Comparison of ENCODE assay signal across 8 mouse cellular contexts in genomic region chr11:98748506-98749416, GRCm38 (mm10). TPM values are rescaled to one million over a fixed set of nuclear protein-coding genes. Genes with fewer than 3 reads are reported as not detected.
A peak's percentile ranks its signal among the peaks of the same experiment; 100 is the strongest.
DNase-seq lines count a peak whose midpoint lies in the region; ATAC-seq and TF ChIP-seq lines count a peak whose summit lies in the region.

No protein-coding gene starts in this region.

- H3K27me3 ChIP-seq in forebrain, embryonic 12.5 days: no peaks in the 10 kb centered on the region
- no peaks in the 10 kb centered on the region for H3K27me3 ChIP-seq in intestine, postnatal 0 days (replicated peaks; ENCODE audit: control insufficient read depth, insufficient read depth, low read length)

- H3K4me2 ChIP-seq in forebrain, embryonic 12.5 days: peak overlapping the region; percentile 50
- peak overlapping the region; percentile 58 for H3K4me2 ChIP-seq in intestine, postnatal 0 days (replicated peaks; ENCODE audit: low read depth)

- peak; percentile 37 for DNase-seq in adrenal gland, postnatal 10 days
- no peak for DNase-seq in adrenal gland, postnatal 36 days
- peak; percentile 65 for DNase-seq in MN1 (ENCODE audit: low spot score)
- DNase-seq in lung, postnatal 25 days (ENCODE audit: low spot score): peak; percentile 80
- DNase-seq in urinary bladder, postnatal 10 days (ENCODE audit: low spot score): no peak
- no peak for DNase-seq in urinary bladder, adult 18-20 months (ENCODE audit: low spot score in 2 of 2)

- peak overlapping the region; percentile 55 for H3K9ac ChIP-seq in forebrain, embryonic 12.5 days
- peak overlapping the region; percentile 31; the same call in 1 of the 2 replicates for H3K9ac ChIP-seq in intestine, postnatal 0 days (ENCODE audit: low read depth, low read length)

- peak; percentile 60 for TF ChIP-seq CTCF in intestine, postnatal 0 days (IDR thresholded peaks at IDR 0.05; ENCODE audit: low read depth)

- peaks cover 6% of the 10 kb centered on the region for H3K36me3 ChIP-seq in forebrain, embryonic 12.5 days (replicated peaks)
- H3K36me3 ChIP-seq in intestine, postnatal 0 days (ENCODE audit: control insufficient read depth, insufficient read depth): no peaks in the 10 kb centered on the region

- H3K27ac ChIP-seq in forebrain, embryonic 12.5 days: peak overlapping the region; percentile 94
- H3K27ac ChIP-seq in intestine, postnatal 0 days (ENCODE audit: low read depth, low read length): peak overlapping the region; percentile 94

- WGBS in forebrain, embryonic 12.5 days: 17% methylated on average over 15 of the region's 15 CpGs
- 10% methylated on average over 15 of the region's 15 CpGs for WGBS in intestine, postnatal 0 days

- H3K4me1 ChIP-seq in forebrain, embryonic 12.5 days: peaks cover 93% of the 10 kb centered on the region
- peaks cover 54% of the 10 kb centered on the region for H3K4me1 ChIP-seq in intestine, postnatal 0 days (replicated peaks; ENCODE audit: control insufficient read depth, insufficient read depth, low read length)

- peak; percentile 39 for ATAC-seq in forebrain, embryonic 12.5 days (ENCODE audit: low FRiP score)
- no peak for ATAC-seq in intestine, postnatal 0 days

- H3K4me3 ChIP-seq in forebrain, embryonic 12.5 days (replicated peaks): peak overlapping the region; percentile 16
- H3K4me3 ChIP-seq in intestine, postnatal 0 days (ENCODE audit: low read depth, low read length): peak overlapping the region; percentile 11; the same call in 1 of the 2 replicates

- H3K9me3 ChIP-seq in forebrain, embryonic 12.5 days: no peaks in the 10 kb centered on the region
- H3K9me3 ChIP-seq in intestine, postnatal 0 days (ENCODE audit: control insufficient read depth): no peaks in the 10 kb centered on the region

RNA-seq across cellular contexts. Expression of gene Thra, which starts 8.3 kb away (rescaled TPM):
- total RNA-seq in adrenal gland, postnatal 10 days (2021): 100 to 1,000 TPM; 135 to 184 TPM
- total RNA-seq in adrenal gland, postnatal 36 days (2021): 10 to 100 TPM; 69.2 to 91.7 TPM
- 53.4 and 59.8 TPM in 2 replicates for polyA plus RNA-seq in forebrain, embryonic 12.5 days (2016; fragmentation: Nextera tagmentation; extraction: Ambion mirVana)
- 32.4 and 39.1 TPM in 2 replicates for polyA plus RNA-seq in intestine, postnatal 0 days (2015; fragmentation: Nextera tagmentation; extraction: Ambion mirVana)

RNA-seq across cellular contexts. Expression of gene Med24, which starts 19.5 kb away (rescaled TPM):
- 10 to 100 TPM; 40.4 to 58.0 TPM for total RNA-seq in adrenal gland, postnatal 10 days (2021)
- 10 to 100 TPM; 46.9 to 52.0 TPM for total RNA-seq in adrenal gland, postnatal 36 days (2021)
- polyA plus RNA-seq in forebrain, embryonic 12.5 days (2016; fragmentation: Nextera tagmentation; extraction: Ambion mirVana): 88.1 and 95.0 TPM in 2 replicates
- polyA plus RNA-seq in intestine, postnatal 0 days (2015; fragmentation: Nextera tagmentation; extraction: Ambion mirVana): 14.7 and 18.5 TPM in 2 replicates

RNA-seq across cellular contexts. Expression of gene Nr1d1, which starts 26.4 kb away (rescaled TPM):
- total RNA-seq in adrenal gland, postnatal 10 days (2021): 10 to 100 TPM; 15.1 to 59.6 TPM
- total RNA-seq in adrenal gland, postnatal 36 days (2021): 100 to 1,000 TPM; 116 to 171 TPM
- 2.1 and 2.2 TPM in 2 replicates for polyA plus RNA-seq in forebrain, embryonic 12.5 days (2016; fragmentation: Nextera tagmentation; extraction: Ambion mirVana)
- 4.1 and 5.1 TPM in 2 replicates for polyA plus RNA-seq in intestine, postnatal 0 days (2015; fragmentation: Nextera tagmentation; extraction: Ambion mirVana)

RNA-seq across cellular contexts. Expression of gene Msl1, which starts 46.6 kb away (rescaled TPM):
- 10 to 100 TPM; 79.4 to 88.6 TPM for total RNA-seq in adrenal gland, postnatal 10 days (2021)
- 100 to 1,000 TPM in 1 of 2 experiments, 10 to 100 TPM in 1; 94.2 to 106 TPM for total RNA-seq in adrenal gland, postnatal 36 days (2021)
- 39.3 and 39.9 TPM in 2 replicates for polyA plus RNA-seq in forebrain, embryonic 12.5 days (2016; fragmentation: Nextera tagmentation; extraction: Ambion mirVana)
- 12.6 and 15.1 TPM in 2 replicates for polyA plus RNA-seq in intestine, postnatal 0 days (2015; fragmentation: Nextera tagmentation; extraction: Ambion mirVana)

RNA-seq across cellular contexts. Expression of gene Csf3, which starts 47.7 kb away (rescaled TPM):
- total RNA-seq in adrenal gland, postnatal 10 days (2021): not detected
- not detected for total RNA-seq in adrenal gland, postnatal 36 days (2021)
- polyA plus RNA-seq in forebrain, embryonic 12.5 days (2016; fragmentation: Nextera tagmentation; extraction: Ambion mirVana): 0.14 TPM in 1 of 2 replicates, not detected in the other
- 0.08 TPM in 1 of 2 replicates, not detected in the other for polyA plus RNA-seq in intestine, postnatal 0 days (2015; fragmentation: Nextera tagmentation; extraction: Ambion mirVana)

Comparison
In these comparisons a context has a peak if more than half of its experiments do, and no peak if none do; other contexts are left out.
1. DNase-seq: peak in adrenal gland, postnatal 10 days (single experiment), MN1 (single experiment) and lung, postnatal 25 days (single experiment); none in adrenal gland, postnatal 36 days (0 of 2), urinary bladder, postnatal 10 days (single experiment) and urinary bladder, adult 18-20 months (0 of 2).